Mouse (Mus musculus) cerebellum, postnatal 25 days (tissue): Measurements from ENCODE around the gene Tsr3.
A peak's percentile ranks its signal among the peaks of the same experiment; 100 is the strongest.
"Not testable (repeated sequence)": the region's sequence is repeated elsewhere in the genome, so short reads cannot be mapped to it uniquely, and the experiment has no call there.

ENCODE experiments used
- DNase-seq, 2 experiments: peaks; one replicate each; pipeline ENCODE4 v3.0.0; 2021; ENCODE audit warnings: mixed read lengths in 2 of 2

Tsr3 gene

DNA sequence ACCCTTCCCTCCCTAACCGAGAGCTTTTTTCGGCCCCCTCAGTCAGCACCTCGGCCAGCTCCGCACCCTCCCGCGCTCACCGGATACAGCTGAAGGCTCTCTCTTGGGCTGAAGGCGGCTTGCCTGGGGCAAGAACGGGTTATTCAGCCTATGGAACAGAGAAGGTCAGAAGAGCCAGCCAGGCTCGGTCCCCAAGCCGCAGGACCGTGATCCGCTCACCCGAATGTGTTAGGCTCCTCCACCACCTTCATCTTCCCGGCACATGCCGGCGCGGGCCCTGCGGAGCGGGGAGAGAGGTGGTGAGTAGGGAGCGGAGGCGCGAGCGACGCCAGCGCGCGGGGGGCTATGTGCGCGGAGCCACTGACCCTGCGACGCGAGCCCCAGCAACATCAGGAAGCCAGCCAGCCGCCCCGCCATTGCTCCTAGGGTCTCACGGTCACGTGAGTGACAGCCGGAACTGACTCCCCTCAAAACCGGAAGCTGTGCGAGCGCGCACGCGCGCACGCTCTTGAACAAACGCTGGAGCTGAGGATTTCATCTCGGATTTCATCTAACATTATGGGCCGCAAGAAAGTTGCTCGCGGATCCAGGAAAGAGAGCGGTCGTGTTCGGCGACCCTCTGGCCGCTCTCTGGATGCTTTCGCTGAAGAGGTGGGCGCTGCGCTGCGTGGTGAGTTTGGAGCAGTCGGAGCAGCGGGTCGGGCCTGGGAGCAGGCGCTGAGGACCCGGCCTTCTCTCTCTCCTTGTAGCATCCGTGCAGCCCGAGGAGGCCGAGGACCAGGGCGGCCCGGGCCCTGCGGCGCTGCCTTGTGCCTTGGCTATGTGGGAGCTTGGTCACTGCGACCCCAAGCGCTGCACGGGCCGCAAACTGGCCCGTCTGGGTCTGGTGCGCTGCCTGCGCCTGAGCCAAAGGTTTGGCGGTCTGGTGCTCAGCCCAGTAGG lies at the start of gene Tsr3, which contains the start of gene Gnptg:
Gene Tsr3 (plus strand): TSS at position 476 of the 942 bp plus-strand sequence.
Gene Gnptg (minus strand): TSS at position 430 of the 942 bp plus-strand sequence.
- peak; percentile 88 to 90 for DNase-seq

DNA sequence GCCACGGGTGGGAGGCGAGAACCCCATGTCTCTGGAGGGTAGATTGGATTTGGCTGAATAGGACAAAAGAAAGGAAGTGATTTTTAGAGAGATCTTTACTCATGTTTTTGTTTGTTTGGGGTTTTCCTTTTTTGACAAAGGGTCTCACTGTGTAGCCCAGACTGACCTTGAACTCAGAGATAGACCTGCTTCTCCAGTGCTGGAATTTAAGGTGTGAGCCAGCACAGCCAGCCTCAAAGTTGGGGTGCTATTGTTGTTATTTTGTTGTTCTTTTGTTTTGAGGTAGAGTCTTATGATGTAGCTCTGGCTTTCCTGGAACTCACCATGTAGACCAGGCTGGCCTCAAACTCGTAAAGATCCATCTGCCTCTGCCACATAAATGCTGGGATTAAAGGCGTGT lies 37.6 kb upstream of the Tsr3 start:
- no peak for DNase-seq

DNA sequence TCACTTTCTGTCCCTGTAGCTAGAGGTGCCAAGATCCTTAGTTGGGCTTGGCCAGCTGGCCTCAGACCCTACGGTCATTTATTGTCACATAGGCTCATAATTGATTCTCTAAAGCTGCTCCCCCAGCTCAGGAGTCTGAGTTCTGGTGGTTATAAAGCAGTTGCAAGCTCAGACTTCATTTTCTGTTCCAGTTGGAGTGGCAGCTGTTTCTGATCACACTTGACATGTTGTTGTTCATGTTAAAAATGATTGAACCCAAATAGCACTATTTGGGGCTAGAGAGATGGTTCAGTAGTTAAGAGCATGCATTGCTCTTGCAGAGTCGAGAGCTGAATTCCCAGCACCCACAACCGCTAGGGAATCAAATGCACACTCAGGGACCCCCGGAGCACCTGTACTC lies 30.0 kb upstream of the Tsr3 start:
- no peak for DNase-seq

DNA sequence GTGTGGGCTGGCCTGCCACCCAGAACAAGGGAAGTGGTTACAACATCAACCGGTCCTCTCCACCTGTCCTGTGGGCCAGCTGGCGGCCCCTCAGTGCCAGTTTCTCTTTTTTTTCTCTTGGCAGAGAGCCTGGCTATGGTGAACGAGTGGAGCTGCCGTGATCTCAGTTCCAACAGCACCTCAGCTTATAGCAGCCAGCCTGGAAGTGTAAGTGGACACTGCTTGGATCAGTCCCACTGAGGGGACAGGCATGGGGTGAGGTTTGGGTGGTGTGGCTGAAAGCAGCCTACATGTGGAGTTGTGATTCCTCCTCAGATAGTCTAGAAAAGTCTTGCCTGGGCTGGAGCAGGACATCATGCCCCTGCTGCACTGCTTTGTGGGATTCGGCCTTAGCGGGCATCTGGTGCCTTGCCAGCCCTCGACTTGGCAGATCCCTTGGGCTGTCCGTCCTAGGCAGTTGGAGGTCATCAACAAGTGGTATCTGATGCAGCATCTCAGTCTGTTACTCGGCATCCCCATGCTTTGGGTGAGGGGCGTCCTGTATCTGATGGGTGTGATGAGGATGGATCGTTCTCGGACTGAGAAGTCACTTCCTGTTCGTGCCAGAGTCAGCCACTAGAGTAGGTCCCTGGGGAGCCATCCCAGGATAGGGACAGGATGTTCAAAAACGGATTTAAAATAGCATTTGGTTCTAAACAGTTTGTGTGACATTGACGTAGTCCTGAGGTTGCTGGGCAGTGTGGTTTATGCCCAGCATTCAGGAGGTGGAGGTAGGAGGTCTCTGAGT lies 29.1 kb upstream of the Tsr3 start:
- DNase-seq = peak; percentile 84 to 85

DNA sequence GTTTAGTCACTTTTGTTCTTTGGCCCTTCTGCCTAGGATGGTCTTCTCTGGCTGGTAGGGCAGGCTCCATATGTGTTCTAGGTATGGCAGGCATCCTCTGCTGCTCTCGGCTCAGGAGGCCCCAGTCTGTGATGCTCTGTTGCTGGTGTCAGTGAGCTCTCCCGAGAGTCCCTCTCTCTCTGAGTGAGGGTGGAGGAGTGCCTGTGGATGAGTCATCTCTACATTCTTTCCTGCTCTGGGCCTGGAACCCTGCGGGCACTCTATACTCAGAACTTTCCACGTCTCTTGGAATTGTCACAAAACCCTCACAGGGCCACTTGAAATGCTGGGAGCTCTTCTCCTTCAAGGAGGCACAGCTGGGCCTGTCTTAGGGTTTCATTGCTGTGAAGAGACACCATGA lies 28.3 kb upstream of the Tsr3 start:
- peak in 1 of 2 experiments; percentile 30 for DNase-seq

DNA sequence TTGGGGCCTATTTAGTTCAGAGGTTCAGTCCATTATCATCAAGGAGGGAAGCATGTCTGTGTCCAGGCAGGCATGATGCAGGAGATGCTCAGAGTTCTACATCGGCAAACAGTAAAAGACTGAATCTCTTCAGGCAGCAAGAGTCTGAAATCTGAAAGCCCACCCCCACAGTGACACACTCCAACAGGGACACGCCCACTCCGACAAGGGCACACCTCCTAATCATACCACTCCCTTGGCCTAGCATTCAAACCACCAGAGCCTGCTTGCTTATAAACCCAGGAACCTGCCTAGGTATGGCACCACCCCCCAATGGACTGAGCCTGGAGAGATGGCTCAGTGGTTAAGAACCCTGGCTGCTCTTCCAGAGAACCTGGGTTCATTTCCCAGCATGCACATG lies 24.5 kb upstream of the Tsr3 start:
- DNase-seq = no peak

DNA sequence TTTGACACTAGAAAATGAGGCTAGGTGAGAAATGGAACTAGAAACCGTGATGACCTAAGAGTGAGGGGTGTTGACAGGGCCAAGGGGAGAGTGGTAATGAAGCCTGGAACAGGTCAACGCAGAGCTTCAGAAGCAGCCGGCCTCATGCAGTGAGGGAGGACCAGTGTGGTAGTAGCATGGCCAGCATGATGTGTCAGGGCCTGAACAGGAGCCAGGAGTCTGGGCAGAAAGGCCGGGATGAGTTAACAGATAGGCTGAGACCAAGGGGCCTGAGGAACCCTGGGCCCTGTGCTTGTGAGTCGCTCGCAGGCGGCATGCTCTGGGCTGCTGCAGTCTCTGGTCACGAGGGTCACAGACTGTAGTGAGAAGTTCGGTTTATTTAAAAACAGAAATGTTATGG lies 21.0 kb upstream of the Tsr3 start:
- peak; percentile 59 to 71 for DNase-seq

DNA sequence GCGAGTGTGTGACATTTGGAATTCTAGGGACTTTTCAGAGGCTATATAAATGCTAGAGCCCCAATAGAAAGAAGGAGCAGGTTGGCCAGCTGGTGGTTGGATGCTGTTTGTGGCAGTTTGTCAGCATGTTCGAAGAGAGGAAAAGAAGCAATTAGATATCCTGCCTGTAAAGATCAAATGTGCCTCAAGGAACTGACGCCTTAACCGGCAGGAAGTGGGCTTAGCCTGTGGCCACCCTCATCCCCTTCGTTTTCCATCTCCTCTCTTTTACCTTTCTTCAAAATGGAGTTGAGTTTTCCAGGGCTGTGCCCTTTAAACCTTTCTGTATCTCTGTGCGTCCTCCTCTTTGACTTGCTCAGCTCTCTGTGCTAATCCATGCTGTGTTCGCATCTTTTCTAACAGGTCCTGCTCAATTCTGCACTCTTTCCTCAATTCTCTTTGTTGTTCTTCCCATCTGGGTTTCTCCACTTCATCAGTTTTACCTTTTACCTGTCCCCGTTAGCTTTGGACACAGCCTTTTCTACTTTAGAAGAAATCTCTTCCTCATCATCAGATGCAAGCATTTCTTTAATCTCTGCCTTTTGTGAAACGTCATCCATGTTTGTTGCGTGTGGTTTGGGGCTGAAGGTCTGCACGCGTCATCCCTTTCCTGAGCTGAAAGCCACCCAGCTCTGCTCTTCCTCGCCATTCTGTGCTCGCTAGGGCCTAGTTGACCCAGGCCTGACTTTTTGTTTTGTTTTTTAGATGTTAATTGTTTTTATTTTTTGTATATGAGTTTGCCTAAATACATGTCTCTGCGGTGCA lies 20.3 kb upstream of the Tsr3 start:
- no peak for DNase-seq

DNA sequence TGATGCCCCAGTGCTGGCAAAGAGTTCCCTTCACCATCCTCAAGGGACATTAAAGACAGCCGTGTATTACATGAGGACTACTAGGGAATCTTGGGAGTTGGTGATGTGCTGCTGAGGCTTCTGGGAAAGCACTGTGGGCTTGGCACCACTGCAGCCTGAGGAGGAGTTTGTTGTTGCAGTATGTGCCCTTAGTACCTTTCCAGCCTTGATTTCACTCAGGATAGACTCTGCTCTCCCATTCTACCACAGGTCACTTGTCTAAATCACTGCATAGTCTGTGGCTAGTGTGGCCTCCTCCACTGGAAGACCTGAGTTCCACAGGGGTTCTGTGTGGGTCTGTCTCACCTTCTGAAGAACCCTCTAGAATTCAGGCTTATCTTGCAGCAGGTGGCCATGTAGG lies 19.2 kb upstream of the Tsr3 start:
- DNase-seq = no peak

DNA sequence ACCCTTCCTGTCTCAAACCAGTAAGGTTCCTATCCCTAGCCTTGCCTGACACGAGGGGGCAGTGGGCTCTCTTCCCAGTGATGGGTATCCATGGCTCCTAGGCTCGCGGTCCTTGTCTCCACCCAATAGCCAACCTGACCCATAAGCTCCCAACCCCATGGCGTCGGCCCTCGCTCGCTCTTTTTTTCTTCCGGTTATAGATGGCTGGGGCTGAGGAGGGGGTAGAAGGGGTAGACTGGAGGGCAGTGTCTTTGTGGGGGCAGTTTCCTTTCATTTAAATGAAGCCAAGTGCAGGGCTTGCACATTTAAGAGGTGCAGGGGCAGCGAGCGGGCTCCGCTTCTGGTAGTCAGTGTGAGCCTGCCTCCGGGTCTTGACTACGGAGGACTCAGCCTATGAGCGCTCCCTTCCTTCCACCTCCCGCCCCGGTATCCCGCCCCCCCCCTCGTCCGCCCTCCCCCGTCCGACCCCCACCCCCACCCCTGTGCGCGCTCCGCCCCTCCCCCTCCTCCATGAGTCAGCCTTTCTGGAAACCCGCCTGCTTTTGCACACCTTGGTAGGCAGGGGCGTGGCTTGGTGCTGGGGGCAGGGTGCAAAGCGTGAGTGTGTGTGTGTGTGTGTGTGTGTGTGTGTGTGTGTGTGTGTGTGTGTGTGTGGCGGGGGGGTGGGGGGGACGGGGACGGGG lies 18.0 kb upstream of the Tsr3 start:
- peak; percentile 83 to 93 for DNase-seq

DNA sequence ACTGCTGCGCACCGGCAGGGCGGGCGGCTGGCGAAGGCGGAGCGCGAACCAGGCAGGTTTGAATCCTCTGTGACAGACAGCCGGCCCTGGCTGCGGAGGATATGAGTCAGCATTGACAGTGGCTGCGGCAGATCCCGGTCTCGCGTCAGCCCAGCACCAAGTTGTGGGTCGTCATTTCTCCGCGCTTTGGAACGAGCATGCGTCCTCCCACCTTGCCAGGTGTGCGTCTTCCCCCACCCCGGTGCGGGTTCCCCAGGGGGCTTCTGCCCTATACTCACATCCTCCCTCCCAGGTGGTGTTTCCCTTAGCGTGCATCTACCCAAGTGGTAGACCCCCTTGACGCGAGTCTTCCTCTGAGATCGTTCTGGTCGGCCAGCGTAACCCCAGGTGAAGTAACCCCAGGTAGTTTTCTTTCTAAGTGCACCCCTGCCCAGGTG lies 17.4 kb upstream of the Tsr3 start:
- DNase-seq = peak; percentile 62 to 64

DNA sequence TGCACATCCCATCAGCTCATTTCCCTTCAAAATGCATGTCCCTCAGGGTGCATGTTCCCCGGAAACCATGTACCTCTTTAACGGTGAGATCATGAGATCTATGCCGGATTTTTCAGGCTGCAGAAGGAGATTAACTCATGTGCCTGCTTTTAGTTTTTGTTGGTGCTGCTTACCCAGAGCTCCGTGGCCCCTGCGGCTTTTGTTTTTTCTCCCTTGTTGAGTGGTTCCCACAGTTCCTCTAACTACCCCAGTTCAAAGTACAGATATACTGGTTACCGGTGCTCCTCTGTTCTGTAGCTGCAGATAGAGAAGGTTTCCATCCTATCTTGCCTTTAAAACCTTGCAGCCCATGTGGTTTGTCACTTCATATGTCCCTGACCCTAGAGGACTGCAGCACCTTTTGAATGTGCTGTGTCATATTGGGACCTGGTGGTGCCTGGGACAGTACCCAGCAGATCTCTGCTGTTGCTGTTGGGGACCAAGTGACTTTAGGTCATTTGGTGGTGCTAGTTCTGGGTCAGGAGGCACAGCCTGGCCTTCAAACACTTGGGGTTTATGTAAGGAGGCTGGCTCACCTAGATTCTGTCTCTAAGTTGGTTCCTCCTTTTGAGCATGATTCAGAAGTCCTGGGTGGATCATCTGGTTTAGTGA lies 16.9 kb upstream of the Tsr3 start:
- DNase-seq = no peak

DNA sequence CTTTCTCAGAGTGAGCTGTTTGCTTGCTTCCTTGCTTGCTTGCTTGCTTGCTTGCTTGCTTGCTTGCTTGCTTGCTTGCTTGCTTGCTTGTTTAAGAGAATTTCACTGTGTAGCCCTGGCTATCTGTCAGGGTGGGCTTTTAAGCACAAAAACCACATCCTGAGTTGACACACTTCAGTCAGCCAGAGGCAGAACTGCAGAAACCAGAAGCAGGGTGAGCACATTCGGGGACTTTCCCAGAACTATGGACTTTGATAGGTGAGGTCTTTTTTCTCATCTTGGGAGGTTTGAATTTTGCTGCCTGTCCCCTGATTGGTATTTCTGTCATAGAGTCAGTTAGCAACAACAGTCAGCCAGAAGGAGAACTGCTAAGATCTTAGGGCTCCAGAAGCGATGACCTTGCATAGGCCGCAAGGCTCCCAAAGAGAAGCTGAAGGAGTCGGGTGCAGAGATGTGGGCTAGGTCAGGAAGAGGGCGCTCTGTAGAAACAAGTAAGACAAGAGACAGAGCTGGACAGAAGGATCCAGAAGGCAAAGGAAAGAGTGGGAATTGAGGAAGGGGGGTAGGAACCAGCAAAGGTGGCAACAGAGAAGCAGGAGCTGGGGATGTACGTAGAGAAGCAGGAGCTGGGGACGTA lies 15.3 kb upstream of the Tsr3 start:
- no peak for DNase-seq

DNA sequence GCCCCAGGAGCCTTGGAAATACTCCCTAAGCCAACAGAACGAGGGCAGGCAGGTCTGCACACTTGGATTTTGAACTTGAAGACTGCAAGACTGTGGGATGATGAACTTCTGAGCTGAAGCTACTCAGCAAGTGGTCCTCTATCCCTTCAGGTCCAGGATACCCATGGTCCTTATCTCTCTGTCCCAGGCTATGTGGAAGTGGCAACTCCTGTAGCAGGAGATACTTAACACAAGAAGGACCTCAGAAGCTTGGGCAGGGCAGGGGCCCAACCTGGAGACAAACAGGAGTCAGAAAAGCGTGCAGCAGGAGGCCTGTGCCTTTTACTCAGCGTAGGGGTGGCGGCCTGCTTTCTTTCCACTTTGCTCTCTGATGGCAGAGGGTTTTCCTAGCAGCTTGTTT lies 14.3 kb upstream of the Tsr3 start:
- no peak for DNase-seq

DNA sequence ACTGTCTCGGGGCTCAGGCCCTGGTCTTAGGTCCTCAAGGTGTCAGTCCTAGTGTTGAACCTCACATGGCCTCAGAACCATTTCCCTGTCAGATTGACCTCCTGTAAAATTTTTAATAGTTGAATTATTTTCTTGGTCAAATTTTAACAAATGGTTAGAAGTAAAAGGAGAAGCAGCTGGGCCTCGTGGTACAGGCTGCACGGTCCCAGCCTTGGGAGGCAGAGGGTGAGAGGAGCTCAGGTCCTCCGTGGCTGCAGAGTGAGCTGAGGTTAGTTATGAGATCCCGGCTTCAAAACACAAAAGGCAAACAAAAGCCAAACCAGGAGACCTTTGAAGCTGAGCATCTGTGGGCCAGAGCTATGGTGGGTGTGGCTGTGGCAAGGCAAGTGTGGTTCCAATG lies 12.0 kb upstream of the Tsr3 start:
- DNase-seq = no peak

DNA sequence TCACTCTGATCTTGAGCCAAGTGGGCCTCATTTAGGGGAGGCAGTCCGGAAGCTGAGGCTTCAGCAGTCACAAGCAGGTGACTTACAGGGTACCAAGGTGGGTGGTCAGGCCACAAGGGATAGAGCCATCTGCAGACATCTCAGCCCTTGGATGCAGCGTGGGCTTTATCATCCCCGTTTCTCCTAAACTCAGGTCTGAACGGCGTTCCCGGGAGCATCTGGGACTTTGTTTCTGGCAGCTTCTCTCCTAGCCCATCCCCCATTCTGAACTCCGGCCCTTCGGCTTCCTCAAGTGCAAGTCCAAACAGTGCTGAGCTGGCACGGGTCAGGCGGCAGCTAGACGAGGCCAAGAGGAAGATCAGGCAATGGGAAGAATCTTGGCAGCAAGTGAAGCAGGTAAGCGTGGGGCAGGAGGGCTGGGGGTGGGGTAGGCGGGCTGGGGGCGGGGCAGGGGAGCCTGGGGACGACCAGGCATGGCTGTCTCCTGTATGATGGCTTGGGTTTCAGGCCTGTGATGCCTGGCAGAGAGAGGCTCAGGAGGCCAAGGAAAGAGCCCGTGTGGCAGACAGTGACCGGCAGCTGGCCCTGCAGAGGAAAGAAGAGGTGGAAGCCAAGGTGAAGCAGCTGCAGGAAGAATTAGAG lies 9.8 kb upstream of the Tsr3 start:
- DNase-seq = not testable (repeated sequence)

DNA sequence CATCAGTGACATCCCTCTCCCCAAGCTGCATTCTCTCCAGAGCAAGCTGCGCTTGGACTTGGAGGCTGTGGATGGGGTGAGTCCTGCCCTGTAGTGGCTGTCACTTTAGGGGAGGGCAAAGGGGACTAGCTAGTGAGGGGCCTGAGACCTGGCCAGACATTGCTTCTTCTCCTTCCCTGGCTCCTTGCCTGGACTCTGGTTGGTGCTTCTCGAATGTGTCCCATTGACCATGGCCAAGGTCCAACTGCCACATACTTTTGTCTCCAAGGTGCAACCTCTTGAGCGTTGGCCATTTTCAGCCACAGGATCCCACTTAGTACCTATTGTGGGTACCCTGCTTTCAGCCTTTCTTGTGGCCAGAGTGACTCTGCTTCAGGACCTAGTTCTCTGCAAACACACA lies 9.3 kb upstream of the Tsr3 start:
- no peak for DNase-seq

DNA sequence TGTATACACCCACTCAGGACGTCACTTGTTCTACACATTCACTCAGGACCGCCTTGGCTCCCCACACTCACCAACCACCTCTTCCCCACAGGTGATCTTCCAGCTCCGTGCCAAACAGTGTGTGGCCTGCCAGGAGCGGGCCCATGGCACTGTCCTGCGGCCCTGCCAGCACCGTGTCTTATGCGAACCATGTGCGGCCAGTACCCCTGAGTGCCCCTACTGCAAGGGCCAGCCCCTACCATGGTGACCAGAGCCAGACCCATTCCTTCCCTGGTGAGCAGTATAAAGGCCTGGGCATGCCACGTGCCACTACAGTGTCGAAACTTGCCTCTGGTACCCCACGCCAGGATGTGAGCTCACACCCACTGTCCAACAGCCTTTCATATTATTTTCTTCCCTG lies 8.3 kb upstream of the Tsr3 start:
- DNase-seq = not testable (repeated sequence)

DNA sequence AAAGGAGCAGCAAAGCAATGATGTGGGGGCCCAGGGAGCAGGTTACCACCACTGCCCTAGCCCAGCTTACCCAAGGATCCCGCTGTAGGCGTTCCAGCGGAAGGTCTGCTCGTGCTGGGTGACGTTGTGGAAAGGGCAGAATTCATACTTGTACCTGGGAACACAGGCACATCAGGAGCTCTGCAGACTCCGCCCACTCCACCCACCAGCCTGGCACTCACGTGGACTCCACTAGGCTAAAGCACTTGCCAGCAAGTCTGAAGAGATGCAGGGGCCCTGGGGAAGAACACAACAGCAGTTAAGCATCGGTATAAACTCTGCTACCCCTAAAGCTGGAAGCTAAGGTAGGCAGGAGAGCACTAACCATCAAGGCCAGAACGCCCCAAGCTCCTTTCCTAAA lies 4.3 kb upstream of the Tsr3 start:
- DNase-seq = no peak

DNA sequence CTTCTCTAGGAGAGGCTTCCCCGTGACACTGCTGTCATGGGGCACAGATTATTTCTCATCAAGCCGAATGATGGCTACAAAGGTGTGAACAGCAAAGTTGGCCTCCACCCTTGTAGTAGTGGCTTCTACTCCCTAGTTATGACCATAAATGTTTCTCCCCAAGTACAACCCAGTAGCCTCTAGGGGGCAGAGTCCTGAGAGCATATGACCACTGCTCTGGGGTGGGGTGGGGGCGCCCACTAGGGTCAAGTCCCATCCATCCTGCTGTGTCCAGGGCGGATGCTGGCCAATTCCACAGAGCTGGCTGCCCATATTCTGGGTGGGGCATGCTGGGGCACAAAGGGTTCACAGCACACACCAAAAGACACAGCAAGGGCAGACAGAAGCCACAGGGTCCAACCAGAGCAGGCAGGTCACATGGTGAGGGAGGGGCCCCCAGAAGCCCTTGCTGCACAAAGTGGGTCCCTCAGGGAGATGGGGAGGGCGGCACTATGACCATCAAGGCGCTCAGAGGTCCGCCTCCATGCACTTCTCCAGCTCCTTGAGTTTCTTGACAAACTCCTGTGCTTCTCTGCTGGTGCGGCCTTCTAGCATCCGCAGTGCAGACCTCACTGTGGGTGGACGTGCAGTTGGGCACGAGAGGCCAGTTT lies 3.3 kb downstream of the Tsr3 start:
- no peak for DNase-seq
